Mouse (Mus musculus) 416B (cell line): ENCODE results near the gene Trmt44.
"Not testable (repeated sequence)": the region's sequence is repeated elsewhere in the genome, so short reads cannot be mapped to it uniquely, and the experiment has no call there.

Source experiments
- DNase-seq: peaks from one replicate; pipeline ENCODE4 v3.0.0; 2011; ENCODE audit warnings: low read depth

Gene Trmt44

DNA sequence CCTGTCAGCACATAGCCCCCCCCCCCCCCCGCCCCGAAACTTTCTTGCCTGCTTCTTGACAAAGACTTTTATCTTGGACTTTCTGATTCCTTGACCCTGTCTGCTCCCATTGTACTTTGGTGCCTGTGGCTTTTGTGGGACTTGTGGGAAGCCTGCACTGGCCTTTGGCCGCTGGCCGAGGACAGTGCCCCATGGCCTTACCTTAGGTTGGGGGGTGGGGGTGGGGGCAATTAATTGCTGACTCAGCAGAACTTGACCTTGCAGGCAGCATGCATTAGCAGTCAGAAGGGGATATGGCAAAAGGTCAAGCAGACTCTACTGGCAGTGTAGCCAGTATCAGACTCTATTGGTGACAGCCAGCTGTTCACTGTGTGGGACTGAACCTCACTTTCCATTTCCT is 16.6 kb upstream of the Trmt44 start:
- no peak for DNase-seq

DNA sequence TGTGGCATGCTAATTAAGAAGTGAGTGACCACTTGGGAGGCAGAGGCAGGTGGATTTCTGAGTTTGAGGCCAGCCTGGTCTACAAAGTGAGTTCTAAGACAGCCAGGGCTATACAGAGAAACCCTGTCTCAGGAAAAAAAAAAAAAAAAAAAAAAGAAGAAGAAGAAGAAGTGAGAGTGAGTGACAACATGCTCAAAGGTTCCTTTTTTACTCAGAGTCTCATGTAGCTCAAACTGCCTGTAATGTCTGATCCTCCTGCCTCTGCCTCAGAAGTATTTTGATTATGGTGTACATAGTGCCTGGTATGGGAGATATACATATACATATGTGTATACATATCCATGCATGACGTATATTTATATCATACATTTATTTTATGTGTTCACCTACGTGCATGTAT is 9.4 kb upstream of the Trmt44 start:
- not testable (repeated sequence) for DNase-seq

DNA sequence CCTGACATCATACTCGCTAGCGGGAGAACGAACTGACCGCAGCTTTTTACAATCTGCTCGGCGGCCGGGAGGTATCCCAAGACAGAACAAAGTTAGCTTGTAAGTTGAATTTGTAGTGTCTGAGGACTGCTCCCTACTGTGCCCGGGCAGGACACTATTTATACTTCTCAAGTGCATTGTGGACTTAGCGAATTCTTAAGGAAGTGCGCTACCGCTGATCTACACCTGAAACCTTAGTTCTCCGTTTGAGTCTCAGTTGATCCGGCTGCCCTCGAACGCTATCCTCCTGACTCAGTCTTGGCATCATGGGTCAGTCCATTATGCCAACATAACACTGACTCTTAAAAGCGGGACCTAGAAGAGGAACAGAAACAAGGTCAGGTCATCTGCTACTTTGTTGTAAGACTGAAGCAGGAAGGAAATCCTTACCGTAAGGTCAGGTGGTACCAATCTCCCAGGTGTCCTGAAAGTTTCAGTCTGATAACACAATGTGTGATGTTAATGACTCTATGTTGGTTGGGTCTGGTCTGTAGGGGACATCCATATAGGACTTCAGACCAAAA is 8.4 kb upstream of the Trmt44 start:
- no peak for DNase-seq

DNA sequence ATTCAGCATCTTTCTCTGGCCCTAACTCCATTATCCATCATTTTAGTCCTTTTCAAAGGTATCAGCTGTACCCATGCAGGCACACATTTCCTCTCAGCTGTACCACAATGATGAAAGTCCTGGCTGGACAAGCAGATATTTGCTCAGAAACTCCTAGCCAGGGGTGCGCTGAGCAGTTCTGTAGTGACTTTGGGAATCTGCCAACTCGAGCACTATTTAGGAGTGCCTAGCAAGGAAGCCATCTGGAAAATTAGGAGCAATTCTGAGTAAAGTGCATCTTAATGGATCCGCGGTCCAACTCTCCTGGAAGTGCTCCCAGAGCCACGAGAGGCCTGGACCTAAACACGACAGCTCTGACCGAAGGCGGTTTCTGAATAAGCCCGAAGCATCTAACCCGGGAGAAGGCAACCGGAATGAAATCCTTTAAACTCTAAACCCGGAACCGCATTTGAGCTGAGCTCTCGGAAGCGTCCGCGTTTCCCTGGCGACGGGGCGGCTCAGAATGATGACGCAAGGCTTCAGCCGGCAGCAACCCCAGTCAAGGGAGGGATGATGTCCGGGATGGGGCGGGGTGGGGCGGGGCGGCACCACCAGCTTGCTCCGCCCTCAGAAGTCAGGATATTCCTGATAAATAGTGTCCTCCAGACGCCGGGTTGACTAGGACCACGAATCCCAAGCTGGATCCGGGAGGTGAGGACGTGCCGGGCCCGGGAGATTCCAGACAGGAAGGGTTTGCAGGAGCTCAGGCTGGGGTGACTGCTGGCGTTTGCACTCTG is 7.8 kb upstream of the Trmt44 start, which contains the start of gene Acox3:
Gene Acox3, plus strand, starts transcription at position 596 of the 776 bp plus-strand sequence.
- peak; percentile 96 for DNase-seq

DNA sequence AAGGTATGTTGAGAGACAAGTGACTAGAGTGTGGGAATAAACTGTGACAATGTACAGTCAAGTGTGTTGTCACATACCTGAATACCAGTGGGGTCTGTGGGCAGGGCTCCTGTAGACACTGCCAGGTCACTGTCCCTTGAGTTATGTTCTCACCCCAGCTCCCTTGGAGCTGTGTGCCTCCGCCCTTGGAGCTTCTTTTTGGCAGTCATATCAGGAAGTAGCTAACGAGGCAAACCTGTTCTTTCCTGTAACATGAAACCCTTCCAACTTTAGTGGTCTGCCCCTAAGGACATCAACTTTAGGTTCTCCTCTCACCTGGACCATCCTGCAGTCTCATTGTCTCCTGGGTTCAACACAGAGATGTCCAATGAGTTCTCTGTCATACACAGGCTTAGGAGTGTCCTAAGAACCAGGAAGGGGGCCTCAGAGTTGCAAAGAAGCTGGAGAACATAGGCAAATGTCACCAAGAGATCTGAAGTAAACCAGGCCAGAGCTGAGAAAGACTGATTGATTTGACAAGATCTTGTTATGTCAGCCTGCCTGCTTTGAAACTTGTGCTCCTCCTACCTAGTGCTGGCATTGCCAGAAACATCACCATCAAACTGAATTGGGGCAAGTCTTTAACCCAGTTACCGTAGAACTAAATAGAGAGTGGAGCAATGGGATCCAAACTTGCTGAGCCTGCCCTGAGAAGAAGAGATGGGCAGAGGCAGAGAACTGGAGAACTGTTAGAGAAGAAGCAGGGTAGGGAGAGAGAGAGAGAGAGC is 5.5 kb upstream of the Trmt44 start:
- DNase-seq, result no peak

DNA sequence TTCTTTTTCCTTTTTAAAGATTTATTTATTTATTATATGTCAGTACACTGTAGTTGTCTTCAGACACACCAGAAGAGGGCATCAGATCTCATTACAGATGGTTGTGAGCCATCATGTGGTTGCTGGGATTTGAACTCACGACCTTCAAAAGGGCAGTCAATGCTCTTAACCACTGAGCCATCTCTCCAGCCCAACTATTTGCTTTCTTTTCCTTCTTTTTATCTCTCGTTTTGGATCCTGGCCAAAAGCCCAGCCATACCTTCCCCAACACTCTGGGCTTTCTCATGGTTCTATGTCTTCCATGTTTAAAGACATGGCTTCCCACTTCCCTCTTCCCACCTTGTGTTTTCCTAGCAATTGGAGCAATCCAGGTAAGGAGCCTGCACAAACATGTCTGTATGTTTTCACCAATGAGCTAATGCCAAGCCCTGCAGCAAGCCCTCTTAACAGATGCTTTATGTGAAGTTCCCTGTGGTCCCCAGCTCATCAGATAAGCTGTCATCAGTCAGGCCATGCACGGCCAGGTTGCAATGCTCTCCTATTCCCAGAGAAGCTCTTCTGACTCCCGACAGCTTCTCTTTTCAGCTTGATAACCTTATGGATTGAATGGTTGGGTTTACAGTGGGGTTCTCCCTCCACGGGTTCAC is 4.5 kb upstream of the Trmt44 start:
- DNase-seq, result no peak

DNA sequence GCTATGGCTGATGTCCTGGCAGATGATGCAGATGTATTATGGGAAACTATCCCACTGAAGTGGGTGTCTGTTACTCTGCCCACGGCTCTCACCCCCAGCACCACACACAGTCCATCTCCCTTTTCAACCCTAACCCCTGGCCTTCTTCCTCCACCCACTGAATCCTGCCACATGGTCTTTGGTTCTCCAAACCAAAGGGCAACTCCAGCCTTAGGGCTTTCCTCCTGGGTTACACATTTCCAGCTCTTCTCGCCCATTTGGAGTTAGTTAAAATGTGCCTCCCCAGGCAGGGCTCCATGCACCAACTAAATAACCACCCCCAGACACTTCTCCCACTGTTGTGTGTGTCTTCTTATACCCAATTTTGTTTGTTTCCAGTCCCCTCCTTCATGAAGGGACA is 3.5 kb upstream of the Trmt44 start:
- no peak for DNase-seq

DNA sequence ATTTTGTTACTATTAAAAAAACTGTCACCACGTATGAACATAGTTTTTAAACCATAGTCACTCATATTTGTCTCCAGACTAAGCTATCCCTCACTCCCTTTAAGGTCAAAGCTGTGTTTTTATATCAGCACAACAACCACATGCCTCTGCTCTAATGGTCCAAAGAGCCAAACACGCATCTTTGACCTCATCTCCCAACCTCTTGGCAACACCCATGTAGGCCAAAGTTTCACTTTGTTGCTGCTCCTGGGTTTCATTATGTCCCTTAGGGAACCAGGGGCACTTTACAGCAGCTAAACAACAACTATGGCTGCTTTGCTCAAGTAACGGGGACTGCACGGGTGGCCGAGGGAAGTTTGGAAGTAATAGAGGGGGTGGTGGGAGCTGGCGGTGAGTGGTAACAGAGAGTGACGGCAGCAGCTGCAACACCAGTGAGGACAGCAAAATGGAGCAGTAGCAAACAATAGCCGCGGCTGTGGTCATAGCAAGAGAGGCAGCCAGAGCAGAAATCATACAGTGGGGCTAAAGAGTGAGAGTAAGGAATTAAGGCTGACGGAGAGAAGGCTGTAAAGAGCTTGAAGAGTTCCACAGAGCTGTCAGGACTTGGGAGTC is 1.6 kb upstream of the Trmt44 start:
- DNase-seq, result no peak

DNA sequence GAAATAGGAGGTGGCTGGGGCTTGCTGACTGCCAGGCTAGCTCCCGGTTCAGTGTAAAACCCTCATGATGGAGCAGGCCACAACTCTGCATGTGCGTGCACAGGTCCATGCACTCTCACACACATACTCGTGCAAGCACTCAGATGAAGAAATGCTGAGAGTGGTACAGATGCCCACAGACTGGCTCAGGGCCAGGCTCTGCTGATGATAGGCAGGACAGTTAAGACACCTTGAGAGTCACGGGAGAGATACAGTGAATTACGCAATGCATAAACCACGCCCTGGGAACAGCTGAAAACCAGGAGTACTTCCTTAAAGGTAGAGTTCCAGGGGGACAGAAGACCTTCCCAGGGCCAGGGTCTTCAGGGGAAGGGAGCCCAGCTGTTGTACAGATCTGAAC is 3.3 kb downstream of the Trmt44 start:
- DNase-seq, result no peak

DNA sequence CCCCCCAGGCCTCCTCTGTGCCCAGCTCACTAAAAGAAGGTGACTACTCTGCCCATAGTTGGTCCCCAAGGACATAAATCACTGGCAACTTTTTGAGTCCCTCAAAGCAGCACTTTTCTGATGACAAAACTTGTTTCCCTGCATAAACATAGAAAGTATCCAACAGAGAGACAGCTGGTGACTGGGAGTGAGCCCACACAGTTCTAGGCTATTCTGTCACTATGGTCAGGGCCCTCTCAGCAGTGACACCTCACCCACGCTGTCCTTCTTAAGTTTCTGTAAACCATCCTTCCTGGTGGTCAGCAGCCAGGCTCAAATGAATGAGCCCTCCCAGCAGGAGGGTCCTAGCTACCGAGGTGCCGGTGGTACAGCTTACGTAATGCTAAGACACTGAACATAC is 8.2 kb downstream of the Trmt44 start:
- DNase-seq, result peak; percentile 19

DNA sequence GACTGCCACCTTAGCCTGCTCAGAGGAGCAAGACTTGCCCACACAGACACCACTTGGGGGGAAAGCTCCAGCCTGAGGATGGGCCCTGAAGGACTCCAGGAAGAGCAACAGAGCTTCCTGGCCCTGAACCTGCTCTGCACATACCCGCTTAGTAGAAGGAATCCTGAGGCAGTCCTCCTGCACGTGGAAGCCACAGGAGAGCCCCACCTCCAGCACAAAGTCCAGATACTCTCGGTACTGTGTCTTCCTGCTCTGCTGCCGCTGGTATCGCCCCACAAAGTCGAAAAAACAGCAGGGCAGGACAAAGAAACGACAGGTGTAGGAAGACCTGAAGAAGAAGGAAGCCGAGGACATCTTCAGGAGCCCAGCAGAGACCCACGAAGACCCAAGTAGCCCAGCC is 9.7 kb downstream of the Trmt44 start:
- DNase-seq, result no peak

DNA sequence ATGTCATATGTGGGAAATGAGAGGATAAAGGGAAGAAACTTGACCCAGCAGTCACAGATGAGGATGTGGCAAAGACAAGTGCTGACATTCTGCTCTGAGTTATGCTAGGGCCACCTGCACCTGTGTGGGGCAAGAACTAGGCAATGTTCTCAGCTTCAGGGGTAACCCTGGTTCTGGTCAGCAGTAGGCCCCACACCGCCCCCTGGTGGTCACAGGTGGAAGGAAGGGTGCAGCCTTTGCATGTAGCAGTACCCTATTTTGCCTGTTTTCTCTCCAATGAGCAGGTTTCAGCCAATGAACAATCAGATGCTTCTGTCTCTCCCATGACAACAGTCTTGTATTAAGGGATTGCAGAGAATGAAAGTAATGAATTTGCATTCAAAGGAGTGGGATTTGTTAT is 11.4 kb downstream of the Trmt44 start:
- peak; percentile 66 for DNase-seq

DNA sequence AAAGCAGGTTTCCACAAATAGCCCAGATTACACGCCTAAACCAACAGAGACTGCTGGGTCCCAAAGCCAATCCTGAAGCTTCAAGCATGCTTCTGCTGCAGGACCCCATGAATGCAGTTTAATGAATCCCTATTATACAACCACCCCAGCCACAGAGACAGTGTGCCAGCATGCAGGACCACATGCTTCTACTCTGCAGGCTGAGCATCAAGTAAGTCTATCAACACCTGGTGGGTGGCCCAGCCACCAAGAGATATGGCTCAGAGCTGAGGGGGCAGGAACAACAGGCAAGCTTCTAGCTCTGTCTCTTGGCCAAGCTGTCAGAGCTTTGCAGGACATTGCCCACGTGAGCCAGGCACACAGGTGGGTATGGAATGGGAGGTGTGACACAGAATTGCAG is 12.3 kb downstream of the Trmt44 start:
- DNase-seq, result no peak

DNA sequence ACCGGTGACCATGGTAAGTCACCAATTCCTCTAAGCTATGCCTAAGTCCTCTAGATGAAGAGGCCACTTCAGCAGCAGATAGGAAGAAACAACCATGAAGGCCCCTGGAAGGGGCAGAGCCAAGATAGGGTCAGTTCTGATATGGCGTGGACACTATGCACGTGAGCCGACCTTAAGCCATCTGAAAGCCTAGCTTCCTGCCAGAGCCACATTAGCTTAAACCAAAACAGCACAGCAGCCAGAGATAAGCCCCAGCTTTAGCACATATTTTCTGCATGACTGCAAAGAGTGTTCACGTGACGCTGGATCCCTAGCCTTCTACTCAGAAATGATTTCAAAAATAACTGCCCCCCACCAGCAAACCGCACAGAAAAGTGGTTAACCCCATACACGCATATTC is 15.4 kb downstream of the Trmt44 start:
- DNase-seq, result no peak

DNA sequence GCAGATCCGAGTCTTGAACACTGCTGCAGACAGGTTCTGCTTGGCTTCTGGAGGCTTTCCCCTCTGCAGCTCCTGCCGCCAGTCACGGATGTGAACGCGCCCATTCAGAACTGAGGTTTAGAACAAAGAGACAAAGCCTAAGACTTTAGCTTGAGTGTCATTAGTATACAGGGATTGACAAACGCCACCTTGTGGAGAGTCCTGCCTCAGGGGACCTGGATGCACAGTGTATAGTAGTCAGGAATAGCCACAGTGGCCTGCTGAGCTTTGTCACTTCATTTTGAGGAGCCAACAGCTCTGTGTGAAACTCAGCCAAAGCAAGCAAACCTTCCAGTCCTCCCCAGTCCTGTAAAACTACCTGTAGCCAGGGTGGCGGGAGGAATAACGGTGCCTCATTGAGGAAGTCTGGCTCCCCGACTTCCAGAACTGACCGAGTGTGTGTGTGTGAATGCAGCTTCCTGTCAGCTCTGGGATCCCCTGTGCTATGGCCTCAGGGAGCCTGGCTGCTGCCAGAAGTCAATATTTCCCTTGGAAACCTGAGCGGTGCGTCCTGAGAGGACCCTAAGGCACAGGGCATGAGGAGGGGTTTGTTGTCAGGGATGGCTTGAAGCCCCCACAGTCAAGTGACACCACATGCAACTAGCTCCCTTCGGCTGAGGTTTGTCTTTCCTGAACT is 16.8 kb downstream of the Trmt44 start:
- no peak for DNase-seq

DNA sequence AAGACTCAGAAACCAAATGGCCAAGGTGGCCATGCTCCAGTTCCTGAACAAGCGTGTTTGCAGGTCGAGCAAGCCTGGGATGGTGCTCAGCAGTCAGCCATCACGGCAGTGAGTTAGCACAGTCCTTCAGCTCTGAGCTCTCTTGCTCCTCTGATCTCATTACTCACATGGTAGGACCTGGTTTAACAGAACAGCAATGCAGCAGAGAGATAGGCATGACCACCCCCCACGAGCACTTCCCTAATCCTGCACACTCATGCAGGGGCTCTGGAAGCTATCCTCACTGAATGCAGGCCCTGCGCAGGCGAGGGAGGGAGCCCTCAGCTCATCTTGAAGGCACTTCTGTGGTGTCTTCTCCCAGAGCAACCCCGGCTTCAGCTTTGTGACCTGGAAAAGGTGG is 18.5 kb downstream of the Trmt44 start:
- DNase-seq, result no peak

DNA sequence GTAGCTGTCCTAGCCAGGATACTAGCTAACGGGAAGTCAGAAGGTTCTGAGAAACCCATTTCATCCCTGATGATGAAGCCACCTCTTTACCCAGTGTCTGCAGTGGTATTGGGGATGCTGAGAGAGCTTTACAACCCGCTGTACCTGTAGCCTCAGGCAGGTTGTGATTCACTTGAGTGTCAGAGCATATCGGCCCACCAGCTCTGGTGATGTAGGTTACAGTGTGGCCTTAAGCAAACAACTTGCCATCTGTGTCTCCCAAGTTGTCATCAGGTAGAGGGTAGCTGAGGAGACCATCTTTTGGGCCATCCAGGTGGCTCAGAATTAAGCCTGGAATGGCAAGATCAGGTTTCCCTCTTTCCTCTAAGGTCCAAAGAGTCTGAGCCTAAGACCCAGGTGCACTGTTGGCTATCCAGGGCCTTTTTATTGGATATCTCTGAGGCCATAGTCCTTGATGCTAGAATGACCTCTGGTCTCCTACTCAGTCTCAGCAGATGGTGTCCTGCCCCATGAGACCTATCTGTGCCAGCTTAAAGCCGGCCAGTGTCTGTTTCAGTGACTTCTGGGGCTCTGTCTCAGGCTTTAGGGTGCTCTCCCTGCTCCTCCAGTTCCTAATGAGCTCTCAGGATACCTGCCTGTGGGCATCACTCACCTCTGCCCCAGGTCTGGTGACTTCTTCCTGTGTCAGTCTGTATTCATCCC is 21.9 kb downstream of the Trmt44 start:
- DNase-seq, result no peak

DNA sequence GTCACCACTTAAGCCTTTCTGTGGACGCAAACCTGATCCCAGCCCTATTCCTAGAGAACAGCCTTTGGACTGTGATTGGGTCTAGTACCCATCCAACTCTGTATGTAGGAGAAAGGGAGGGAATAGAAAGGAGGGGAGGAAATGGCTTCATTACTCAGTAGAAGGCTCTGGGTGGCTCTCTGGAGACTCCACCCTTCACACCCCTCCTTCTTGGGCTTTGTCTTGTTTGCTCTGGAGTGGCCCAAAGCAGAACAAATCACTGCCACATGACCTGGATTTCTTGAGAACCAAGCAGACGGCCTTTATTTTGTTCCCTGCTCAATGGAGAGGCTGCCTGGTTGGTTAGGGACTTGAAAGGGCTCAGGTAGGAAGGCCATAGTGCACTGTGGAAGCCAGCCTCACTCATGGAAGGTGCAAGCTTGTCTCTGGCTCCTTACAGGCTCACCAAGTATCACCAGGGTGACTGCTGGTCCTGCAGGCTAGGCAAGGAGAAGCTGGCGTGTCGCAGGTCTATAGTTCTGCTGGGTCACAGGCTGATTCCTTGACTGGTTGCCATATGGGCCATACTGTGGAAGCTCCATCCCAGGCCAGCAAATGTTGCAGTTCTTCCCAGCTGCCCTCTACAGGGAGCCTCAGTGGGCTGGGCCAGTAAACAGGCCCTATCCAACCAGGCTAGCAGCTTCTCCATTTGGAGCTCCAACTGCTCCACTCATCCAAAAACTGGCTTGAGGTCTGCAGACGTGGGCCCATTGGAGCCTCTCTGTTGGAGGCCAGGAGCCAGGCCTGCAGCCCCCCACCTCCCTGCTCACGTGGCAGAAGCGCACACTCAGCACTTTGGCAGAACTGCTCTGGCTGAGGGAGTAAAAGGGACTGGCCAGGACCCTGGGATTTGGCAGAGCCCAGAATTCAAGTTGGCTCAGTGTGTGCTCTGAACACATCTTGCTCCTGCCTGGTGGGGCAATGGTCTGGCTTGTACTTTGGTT is 22.7 kb downstream of the Trmt44 start:
- no peak for DNase-seq

DNA sequence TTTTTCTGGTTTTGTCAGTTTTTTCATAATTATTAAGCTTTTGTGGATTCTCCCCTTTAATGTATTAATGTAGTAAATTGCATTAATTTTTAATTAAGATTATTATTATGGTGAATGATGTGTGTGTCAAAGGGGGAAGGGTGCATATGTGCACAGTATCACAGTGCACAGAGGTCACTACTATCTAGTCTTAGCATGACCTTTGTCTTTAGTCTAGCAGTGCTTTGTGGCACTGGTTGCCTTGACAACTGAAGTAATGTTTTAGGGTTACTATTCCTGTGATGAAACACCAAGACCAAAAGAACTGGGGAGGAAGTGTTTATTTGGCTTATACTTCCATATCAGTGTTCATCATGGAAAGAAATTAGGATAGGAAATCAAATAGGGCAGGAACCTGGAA is 28.7 kb downstream of the Trmt44 start:
- DNase-seq, result no peak
